Mouse (Mus musculus): ENCODE results near the gene Lgals9. TPM values are rescaled to one million over a fixed set of nuclear protein-coding genes. Genes with fewer than 3 reads are reported as not detected.

Lgals9 gene
- polyA plus RNA-seq, 1 experiment from 2014 or later: 7.8 TPM

DNA sequence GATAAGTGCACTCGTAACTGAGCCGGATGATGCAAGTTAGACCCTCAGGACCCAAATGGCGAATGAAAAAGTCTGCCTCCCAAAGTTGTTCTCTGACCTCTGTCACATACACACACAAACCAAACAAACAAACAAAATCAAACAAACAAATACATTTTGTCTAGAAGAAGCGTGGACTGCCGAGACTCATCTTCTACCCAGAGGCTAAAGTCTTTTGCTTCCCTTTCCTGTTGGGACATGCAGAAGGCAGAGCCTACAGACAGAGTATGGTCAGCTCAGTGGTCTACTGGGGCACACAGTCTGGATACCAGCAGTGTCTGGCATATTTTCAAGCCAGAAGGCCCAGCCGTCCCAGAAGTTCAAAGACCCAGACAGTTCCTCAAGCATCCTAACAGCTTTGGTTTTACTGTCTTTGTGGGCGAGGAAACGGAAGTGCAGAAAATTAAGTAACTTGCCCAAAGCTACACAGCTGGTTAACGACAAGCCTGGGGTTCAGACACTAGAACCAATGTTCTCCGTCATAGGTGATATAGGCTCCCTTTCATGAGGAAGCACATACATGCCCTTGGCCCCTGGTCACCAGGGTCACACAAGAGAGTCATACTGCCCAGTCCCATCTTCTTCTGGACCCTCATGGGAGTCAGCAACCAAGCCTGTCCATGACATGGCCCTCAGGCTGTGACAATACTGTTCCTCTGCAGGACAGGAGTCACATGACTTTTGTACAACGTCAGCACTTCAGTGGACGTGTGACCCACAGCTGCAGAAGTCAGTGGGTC is 2.0 kb downstream of the Lgals9 start:
- H3K9ac ChIP-seq (replicated peaks): no peak overlapping the region
- H3K9me3 ChIP-seq: no peaks in the 10 kb centered on the region
- H3K4me3 ChIP-seq: no peak overlapping the region
- no peak overlapping the region for H3K27ac ChIP-seq (replicated peaks)
- WGBS: 92% methylated on average over 12 of the region's 12 CpGs
- H3K36me3 ChIP-seq: no peaks in the 10 kb centered on the region
- no peaks in the 10 kb centered on the region for H3K27me3 ChIP-seq
- H3K4me1 ChIP-seq: no peaks in the 10 kb centered on the region
- no peak overlapping the region for H3K4me2 ChIP-seq (replicated peaks)
- no peak for ATAC-seq (replicated peaks)

DNA sequence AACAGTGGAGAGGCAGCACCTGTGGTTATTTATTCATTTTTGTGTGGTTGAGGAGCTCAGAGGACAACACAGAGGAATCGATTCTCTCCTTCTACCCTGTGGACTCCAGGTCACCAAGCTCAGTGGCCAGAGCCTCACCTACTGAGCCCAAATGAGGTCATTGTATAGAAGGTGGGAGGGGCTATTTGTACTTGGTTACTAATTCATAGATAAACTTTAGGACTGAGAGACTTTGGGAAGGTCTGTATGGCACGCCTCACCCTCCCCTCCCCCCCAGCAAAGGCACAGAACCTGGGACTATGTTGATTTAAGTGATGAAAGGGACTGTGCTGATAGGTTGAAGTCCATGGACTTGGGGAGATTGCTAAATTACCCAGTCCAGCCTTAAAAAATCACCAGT is 2.7 kb downstream of the Lgals9 start:
- Histone ChIP-seq H3K4me1 (no peaks in the 10 kb centered on the region), H3K27ac (replicated peaks) (no peak overlapping the region), H3K4me3 (no peak overlapping the region), H3K27me3 (no peaks in the 10 kb centered on the region), H3K9ac (replicated peaks) (no peak overlapping the region), H3K9me3 (no peaks in the 10 kb centered on the region), H3K4me2 (replicated peaks) (no peak overlapping the region), H3K36me3 (no peaks in the 10 kb centered on the region)
- WGBS: 83% methylated on average over 2 of the region's 2 CpGs
- ATAC-seq (replicated peaks): no peak

DNA sequence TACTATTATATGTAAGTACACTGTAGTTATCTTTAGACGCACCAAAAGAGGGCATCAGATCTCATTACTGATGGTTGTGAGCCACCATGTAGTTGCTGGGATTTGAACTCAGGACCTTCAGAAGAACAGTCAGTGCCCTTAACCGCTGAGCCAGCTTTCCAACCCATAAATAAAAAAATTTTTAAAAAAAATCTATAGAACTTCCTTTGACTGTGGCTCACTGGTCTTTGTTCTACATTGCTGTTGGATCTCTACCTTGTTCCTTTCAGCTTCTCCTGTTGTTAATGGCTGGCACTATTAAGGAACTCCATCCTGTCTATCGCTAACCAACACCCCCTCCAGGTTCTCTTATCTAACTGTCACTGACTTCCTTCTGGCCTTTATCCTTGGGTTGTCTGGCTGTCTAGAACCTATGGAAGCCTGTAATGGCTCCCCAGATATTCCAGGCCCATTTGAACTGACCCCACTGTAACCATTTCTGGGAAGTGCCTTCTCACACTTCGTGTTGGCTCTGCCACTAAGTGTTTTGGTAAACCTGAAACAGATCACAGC is 4.6 kb downstream of the Lgals9 start:
- no peak for ATAC-seq (replicated peaks)
- Histone ChIP-seq H3K27ac (replicated peaks) (no peak overlapping the region), H3K36me3 (no peaks in the 10 kb centered on the region), H3K9ac (replicated peaks) (no peak overlapping the region), H3K4me2 (replicated peaks) (no peak overlapping the region), H3K4me1 (no peaks in the 10 kb centered on the region), H3K27me3 (no peaks in the 10 kb centered on the region), H3K4me3 (no peak overlapping the region), H3K9me3 (no peaks in the 10 kb centered on the region)
- 84% methylated on average over 4 of the region's 4 CpGs for WGBS

DNA sequence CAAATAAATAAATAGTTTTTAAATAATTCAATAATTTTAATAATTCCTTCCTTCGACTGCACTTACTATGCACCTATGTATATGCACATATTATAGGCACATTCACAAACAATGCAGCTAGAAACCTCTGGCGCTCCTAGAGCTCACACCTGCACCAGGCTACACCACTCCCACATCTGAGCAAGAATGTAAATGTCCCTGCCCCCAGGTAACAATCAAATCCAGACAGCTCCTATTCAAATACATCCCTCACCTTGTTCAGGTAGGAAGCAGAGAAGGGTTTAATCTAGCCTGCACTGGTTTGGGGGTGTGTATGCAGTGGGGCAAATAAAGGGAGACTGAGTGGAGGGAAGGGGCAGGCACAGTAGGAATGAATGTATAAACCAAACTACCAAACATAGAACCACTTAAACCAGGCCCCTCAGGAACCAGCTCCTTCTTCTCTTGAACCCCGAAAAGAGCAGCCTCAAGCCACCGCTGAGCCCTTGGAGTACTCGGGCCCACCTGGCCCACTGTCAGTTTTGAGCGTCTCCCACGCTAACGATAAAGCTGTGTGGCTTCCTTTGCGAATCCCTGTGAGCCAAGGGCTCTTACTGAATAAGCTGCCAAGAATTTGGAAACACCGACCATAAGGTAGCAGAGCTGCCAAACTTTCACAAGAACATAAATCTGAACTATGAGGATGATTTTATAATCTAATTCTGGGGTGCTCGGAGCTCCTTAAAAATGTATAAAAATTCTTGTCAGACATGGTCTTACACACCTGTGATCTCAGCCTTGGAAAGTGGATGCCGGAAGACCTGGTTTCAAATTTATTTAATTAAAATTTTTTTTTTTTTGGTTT is 6.3 kb downstream of the Lgals9 start:
- Histone ChIP-seq H3K9ac (replicated peaks) (no peak overlapping the region), H3K4me3 (no peak overlapping the region), H3K36me3 (no peaks in the 10 kb centered on the region), H3K9me3 (no peaks in the 10 kb centered on the region), H3K27ac (replicated peaks) (no peak overlapping the region), H3K4me2 (replicated peaks) (no peak overlapping the region), H3K4me1 (no peaks in the 10 kb centered on the region), H3K27me3 (no peaks in the 10 kb centered on the region)
- WGBS: 72% methylated on average over 12 of the region's 12 CpGs
- no peak for ATAC-seq (replicated peaks)

DNA sequence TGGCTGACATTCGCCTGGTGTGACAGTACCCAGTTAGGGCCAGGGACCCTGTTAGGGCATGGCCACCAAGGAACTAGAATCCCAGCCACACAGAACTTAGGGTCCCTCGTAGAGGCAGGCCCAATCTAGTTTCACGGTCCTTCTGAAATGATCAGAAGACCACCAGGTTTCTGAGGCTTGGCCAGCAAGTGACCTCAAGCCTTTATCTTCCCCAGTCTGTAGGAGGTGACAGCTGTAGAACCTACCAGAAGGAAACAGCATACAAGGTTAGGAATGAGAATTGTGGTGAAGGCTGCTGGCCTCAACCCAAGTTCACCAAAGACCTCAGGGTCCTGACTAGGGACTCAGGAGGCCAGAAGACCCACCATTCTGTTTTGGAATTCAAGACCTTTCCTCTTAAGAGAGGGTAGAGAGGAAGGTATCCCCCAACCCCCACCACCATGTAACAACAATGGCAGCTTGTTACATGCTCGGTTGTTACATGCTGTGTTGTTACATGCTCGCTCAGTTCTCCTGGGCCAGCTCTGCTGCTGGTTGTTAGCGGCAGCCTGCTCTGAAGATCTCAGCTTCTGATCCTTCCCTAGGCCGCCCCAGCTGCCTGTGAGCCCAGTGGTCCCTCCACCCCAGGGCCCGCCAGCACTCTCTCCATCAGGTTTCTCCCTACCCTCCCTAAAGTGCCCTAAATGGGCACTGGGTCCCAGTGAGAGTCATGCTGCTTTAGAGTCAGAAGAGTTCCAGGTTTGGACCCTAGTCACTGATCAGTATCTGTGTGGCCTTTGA is 7.8 kb downstream of the Lgals9 start:
- H3K9ac ChIP-seq (replicated peaks): no peak overlapping the region
- ATAC-seq (replicated peaks): no peak
- no peaks in the 10 kb centered on the region for H3K4me1 ChIP-seq
- no peaks in the 10 kb centered on the region for H3K27me3 ChIP-seq
- H3K4me2 ChIP-seq (replicated peaks): no peak overlapping the region
- H3K9me3 ChIP-seq: no peaks in the 10 kb centered on the region
- H3K27ac ChIP-seq (replicated peaks): no peak overlapping the region
- no peaks in the 10 kb centered on the region for H3K36me3 ChIP-seq
- no peak overlapping the region for H3K4me3 ChIP-seq
- WGBS: 81% methylated on average over 8 of the region's 8 CpGs

DNA sequence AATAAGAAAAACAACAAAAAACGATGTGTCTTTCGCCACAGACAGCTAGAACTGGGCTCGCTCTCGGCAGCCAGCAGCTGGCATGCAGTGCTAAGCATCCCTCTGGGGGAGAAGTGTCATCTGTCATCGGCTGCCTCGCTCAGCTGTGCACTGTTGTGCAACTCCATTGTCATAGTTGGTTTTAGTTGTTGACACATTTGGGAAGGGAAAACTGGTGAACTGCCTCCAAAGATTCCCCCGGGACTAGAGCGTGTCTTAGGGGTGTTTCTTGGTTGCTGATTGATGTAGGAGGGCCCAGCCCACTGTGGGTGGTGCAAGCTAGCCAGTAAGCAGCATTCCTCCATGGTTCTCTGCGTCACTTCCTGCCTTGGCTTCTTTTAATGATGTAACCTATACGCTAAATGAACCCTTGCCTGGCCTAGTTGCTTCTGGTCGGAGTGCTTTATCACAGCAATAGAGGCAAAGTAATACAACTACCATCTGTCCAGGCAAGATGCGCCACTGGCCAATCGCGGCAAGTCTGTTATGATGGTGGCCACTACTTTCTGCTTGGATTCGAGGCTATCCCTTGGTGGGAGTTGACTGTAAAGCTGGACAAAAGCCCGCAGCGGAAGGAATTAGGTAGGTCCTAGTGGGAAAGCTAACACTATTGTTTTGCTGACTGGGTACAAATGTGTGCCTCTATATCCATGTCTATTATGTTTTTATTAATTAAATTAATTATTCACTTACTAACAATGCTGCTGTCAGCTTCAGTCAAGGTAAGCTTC is 11.2 kb downstream of the Lgals9 start:
- no peak overlapping the region for H3K4me3 ChIP-seq
- no peaks in the 10 kb centered on the region for H3K9me3 ChIP-seq
- H3K9ac ChIP-seq (replicated peaks): no peak overlapping the region
- WGBS: 67% methylated on average over 17 of the region's 17 CpGs
- no peaks in the 10 kb centered on the region for H3K27me3 ChIP-seq
- no peaks in the 10 kb centered on the region for H3K4me1 ChIP-seq
- no peak overlapping the region for H3K27ac ChIP-seq (replicated peaks)
- no peak overlapping the region for H3K4me2 ChIP-seq (replicated peaks)
- H3K36me3 ChIP-seq: no peaks in the 10 kb centered on the region
- no peak for ATAC-seq (replicated peaks)

DNA sequence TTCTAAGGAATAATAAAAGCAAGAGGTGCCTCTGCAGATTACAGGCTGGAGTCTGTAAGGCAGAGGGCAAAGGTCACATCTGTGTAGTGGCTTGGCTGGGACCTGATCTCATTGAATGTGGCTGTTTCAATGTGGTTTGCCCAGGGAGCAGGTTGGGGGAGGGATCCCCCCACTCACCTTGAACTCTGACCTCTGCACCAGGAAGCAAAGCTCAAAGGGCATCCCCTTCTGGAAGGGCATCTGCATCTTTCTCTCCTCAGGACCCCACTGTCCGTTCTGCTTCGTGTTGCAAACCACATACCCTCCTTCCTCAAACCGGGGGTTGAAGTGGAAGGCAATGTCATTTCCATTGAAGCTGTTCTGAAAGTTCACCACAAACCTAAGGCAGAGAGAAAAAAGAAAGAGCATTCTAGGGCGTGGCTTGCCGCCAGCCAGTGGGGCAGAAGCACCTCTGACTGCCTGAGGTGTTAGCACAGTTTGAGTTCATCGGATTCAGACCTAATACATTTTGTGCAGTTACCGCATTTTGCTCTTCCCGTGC is 11.9 kb downstream of the Lgals9 start:
- no peak for ATAC-seq (replicated peaks)
- Histone ChIP-seq H3K27ac (replicated peaks) (no peak overlapping the region), H3K36me3 (no peaks in the 10 kb centered on the region), H3K27me3 (no peaks in the 10 kb centered on the region), H3K9me3 (no peaks in the 10 kb centered on the region), H3K4me3 (no peak overlapping the region), H3K9ac (replicated peaks) (no peak overlapping the region), H3K4me1 (no peaks in the 10 kb centered on the region), H3K4me2 (replicated peaks) (no peak overlapping the region)
- WGBS: 67% methylated on average over 8 of the region's 8 CpGs

DNA sequence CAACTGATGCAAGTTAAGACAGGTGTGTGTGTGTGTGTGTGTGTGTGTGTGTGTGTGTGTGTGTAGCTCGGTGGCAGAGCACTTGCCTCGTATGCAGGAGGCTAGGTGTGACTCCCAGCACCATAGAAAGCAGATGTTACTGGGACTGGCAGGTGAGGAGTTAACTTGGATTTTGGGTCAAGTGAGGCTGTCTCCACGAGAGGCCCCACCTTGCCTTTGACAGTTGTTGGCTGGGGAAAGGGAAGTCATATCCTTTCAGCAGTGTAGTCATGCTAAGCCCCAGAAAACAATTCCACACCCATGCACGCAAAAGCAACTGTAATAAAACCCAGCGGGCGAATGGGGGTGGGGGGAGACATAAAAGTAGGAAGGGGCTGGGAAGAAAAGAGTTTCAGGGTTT is 12.4 kb downstream of the Lgals9 start:
- WGBS: 48% methylated on average over 6 of the region's 6 CpGs
- H3K4me2 ChIP-seq (replicated peaks): no peak overlapping the region
- H3K9me3 ChIP-seq: no peaks in the 10 kb centered on the region
- H3K9ac ChIP-seq (replicated peaks): no peak overlapping the region
- H3K36me3 ChIP-seq: no peaks in the 10 kb centered on the region
- H3K4me1 ChIP-seq: no peaks in the 10 kb centered on the region
- H3K4me3 ChIP-seq: no peak overlapping the region
- no peak for ATAC-seq (replicated peaks)
- H3K27ac ChIP-seq (replicated peaks): no peak overlapping the region
- no peaks in the 10 kb centered on the region for H3K27me3 ChIP-seq

DNA sequence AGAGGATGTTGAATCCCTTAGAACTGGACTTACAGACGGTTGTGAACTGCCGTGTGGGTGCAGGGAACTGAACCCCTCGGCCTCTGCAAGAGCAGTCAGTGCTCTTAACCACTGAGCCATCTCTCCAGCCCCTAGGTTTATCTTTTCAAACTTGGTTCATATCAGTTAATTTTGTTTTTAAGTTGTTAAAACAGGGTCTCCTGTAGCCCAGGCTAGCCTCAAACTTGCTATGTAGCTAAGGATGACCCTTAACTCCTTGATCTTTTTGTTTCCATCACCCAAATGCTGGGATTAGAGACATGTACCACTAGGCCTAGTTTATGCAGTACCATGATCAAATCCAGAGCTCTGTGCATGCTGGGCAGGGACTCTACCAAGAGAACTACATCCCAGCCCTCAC is 13.0 kb downstream of the Lgals9 start:
- no peak for ATAC-seq (replicated peaks)
- Histone ChIP-seq H3K9me3 (no peaks in the 10 kb centered on the region), H3K27ac (replicated peaks) (no peak overlapping the region), H3K4me1 (no peaks in the 10 kb centered on the region), H3K36me3 (no peaks in the 10 kb centered on the region), H3K4me3 (no peak overlapping the region), H3K27me3 (no peaks in the 10 kb centered on the region), H3K4me2 (replicated peaks) (no peak overlapping the region), H3K9ac (replicated peaks) (no peak overlapping the region)
- WGBS: 90% methylated on average over 3 of the region's 3 CpGs

DNA sequence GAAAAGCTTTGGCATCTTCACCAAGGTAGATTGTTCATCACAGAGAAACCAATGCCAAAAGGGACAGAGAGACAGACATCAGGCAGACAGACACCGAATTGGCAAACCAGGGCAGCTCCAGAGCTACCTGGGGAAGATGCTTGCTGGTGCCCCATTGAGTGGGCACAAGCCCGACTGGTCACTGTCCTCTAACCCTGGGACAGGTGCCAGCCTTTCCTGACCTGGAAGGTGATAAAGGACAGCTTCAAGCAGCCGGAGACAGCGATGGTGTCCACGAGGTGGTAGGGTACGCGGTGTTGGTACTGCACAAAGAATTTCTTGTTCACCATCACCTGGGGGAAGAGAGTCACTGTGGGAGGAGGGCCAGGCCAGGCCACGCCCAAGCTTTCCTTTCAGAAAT is 13.7 kb downstream of the Lgals9 start:
- H3K4me1 ChIP-seq: no peaks in the 10 kb centered on the region
- no peaks in the 10 kb centered on the region for H3K9me3 ChIP-seq
- ATAC-seq (replicated peaks): no peak
- H3K9ac ChIP-seq (replicated peaks): no peak overlapping the region
- no peaks in the 10 kb centered on the region for H3K27me3 ChIP-seq
- no peaks in the 10 kb centered on the region for H3K36me3 ChIP-seq
- no peak overlapping the region for H3K4me2 ChIP-seq (replicated peaks)
- H3K27ac ChIP-seq (replicated peaks): no peak overlapping the region
- 79% methylated on average over 8 of the region's 8 CpGs for WGBS
- H3K4me3 ChIP-seq: no peak overlapping the region

DNA sequence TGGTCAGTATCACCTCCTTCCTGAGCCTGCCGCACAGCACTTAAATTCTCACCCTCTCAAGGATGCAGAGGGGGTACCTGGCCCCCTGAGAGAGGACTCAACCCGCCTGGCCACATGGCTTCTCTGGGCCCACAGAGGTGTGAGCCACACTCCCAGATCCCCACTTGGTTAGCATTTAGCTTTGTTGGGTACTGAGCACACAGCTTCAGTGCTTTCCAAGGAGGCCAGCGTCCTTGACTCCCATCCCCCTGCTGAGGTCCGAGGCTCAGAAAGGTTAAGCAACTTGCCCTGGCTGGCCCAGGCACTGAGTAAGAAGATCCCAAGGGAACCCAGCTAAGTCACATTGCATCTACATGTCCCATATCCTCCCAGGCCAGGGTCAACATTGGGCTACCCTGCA is 16.6 kb downstream of the Lgals9 start:
- no peak for ATAC-seq (replicated peaks)
- Histone ChIP-seq H3K36me3 (no peaks in the 10 kb centered on the region), H3K27me3 (no peaks in the 10 kb centered on the region), H3K9ac (replicated peaks) (no peak overlapping the region), H3K27ac (replicated peaks) (no peak overlapping the region), H3K4me1 (no peaks in the 10 kb centered on the region), H3K4me2 (replicated peaks) (no peak overlapping the region), H3K4me3 (no peak overlapping the region), H3K9me3 (no peaks in the 10 kb centered on the region)
- WGBS: 85% methylated on average over 4 of the region's 4 CpGs
